Mouse (Mus musculus) testis, adult 2 months (tissue): Measurements from ENCODE around the gene B3gnt7.

ENCODE experiments used
- CTCF ChIP-seq: fragments of 200-500 bp; IDR thresholded peaks from 2 replicates; pipeline ENCODE4 v1.5.1; 2012; ENCODE audit warnings: low read depth, mild to moderate bottlenecking, inconsistent platforms, low read length, moderate library complexity; ENCODE audit not compliant: control insufficient read depth, insufficient read depth, insufficient replicate concordance
- POLR2A ChIP-seq: fragments of 200-500 bp; IDR thresholded peaks from 2 replicates; pipeline ENCODE4 v1.6.1; 2012; ENCODE audit warnings: low read depth, mild to moderate bottlenecking, inconsistent platforms, low read length, moderate library complexity; ENCODE audit not compliant: control insufficient read depth

- TF ChIP-seq CTCF (no peak), POLR2A (no peak)
Measured at GRCm38 (mm10) chr1:86350576-86350975, 47.9 kb downstream of the B3gnt7 start.
